Mouse (Mus musculus) spleen, postnatal 10 days (tissue): ENCODE results near the gene Slc6a18.
A peak's percentile ranks its signal among the peaks of the same experiment; 100 is the strongest.
"Not testable (repeated sequence)": the region's sequence is repeated elsewhere in the genome, so short reads cannot be mapped to it uniquely, and the experiment has no call there.

Source experiments
- DNase-seq, 2 experiments: peaks; one replicate each; pipeline ENCODE4 v3.0.0; 2021 to 2022; ENCODE audit warnings: low spot score in 2 of 2

Slc6a18 gene

DNA sequence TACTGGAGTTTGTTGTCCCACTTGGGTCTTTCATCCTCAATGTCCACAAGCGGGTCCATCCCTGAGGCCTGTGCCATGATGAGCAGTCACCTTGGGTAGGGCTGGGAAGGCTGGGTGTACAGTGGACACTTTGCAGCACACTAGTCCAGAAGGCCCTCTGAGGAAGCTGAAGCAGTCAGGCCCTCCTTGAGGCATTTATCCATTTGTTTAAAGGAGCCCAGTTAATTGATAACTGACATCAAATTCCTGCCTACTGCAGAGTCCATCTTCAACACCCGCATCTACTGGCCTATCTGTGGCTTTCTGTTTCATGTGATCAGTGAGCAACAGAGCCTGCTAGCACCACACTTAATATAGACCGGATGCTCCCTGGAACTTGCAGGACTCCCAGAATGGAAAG, at the start of gene Slc6a18:
Gene Slc6a18 (minus strand): TSS at position 171 of the 400 bp plus-strand sequence.
- DNase-seq = no peak

DNA sequence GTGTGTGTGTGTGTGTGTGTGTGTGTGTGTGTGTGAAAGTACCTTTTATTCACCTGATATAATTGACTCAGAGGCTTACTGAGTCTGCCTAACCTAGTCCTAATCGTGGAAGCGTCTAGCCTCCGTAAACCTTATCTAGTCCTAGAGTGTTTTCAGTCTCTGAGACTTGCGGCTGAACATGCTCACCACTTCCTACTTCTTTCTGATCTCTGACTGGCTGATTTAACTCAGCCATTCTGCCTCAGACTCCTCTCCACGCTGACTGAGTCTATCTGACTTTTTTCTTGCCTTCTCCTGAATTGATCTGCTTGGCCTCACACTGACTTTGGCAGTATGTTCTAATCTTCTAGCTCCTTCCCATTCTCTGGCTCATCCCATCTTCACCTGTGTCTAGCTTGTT, 47.5 kb upstream of the Slc6a18 start:
- no peak for DNase-seq

DNA sequence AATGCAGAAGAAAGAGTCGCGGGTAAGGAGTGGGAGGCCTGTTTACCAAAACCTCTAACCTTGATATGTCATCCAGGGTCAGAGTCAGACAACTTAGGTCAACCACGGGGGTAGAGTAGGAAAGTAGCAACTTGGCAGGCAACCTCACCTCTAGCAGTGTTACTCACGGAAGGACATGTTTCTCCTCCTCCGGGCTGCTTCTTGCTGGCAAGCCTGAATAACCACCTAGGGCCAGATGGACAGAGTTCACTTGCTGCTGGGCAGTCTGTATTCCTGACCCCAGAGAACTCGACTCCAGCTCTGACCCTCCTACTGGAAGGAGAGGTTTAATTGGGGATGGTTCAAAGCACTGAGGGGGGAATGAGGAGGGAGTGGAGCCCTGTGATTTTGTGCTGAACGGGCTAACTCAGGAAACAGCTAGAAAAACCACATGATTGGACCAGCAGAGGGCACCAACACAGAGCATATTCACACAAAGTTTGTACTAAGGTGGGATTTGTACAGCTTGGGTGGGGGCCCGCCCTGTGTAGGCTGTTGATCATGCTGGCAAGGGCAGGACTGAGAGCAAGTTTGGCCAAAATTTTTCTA, 45.4 kb upstream of the Slc6a18 start:
- DNase-seq = peak in 1 of 2 experiments; percentile 52

DNA sequence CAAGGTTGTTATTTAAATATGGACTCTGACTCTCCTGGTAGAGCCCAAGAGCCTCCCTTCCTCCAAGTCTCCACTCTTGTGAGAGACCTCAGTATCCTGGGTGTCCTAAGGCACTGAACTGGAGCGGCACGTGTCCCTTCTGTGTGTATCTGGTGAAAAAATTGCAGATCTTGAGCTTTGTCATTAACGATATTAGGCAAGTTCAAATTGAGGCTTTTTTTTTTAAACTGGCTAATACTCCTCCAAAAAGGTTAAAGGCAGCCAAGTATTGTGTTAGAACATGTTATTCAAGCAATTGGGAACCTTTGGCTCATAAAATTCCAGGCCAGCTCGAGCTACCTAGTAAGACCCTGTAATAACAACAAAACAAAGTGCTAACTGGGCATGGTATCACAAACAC, 42.4 kb upstream of the Slc6a18 start:
- no peak for DNase-seq

DNA sequence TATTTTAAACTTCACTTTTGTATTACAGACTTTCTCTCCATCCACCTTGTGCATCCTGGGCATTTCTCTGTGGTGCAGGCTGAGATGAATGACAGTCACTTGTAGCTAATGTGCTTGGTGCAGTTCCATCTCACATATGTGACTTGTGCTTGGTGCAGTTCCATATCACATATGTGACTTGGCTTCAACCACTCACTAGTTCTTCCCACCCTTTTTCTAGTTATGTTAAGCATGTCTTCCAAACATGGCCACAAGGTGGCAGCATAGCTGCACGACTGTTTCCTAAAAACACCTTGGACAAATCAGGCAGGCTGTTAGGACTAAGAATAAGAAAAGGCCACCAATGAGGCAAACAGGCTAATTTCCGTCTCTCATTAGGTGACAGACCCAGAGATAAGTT, 40.4 kb upstream of the Slc6a18 start:
- peak; percentile 64 to 81 for DNase-seq

DNA sequence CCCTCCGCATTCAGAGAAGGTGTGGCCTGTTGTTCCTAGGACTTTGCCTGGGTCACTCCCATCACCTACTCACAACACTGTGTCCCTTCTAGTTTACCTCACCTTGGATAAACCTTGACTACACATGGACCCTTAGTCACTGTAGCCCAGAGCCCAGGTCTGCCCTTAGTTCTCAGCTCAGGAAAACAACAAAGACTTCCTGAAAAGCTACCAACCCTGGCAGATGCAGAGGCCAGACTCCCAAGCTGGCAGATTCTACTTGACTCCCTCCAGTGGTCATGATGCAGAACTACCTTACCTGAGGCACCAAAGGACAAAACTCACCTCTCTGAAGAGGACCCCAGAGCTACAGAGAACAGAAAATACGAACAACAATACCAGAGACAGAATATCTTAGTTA, 36.2 kb upstream of the Slc6a18 start:
- DNase-seq = no peak

DNA sequence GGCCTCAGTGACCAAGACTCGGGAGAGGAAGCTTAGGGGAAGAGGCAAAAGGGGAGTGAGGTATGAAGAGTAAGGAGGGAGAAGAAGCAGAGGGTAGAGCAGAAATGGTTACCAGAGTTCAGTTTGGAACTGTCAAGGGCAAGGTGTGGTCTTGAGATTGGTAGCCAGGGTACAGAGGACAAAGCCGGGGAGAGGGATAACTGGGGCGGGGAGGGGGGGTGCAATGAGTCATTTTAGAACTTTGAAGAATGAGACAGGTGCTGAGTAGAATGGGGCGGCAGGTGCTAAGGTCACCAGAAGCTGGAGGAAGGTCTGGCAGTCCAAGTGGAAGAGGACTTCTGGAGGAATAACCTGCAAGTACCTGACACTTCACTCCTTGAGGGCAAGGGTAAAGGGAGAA, 35.4 kb upstream of the Slc6a18 start:
- DNase-seq = no peak

DNA sequence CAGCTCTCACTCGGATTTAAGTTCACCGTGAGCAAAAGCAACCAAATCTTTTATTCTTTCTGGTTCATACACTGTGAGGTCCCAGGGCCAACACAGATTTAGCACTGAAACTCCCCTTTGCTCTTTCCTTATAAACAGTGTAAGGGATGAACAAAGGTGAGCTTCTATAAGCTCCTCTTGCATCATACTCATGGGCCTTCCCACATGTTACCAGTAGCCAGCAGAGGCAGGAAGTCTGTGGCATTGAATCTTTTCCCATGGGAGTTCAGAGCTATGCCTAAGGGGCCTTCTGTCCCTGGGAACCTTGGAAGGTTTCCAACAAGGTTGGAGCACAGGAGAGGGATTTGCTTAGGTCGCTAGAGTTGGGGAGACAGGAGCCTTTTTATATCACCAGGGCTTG, 34.4 kb upstream of the Slc6a18 start:
- no peak for DNase-seq

DNA sequence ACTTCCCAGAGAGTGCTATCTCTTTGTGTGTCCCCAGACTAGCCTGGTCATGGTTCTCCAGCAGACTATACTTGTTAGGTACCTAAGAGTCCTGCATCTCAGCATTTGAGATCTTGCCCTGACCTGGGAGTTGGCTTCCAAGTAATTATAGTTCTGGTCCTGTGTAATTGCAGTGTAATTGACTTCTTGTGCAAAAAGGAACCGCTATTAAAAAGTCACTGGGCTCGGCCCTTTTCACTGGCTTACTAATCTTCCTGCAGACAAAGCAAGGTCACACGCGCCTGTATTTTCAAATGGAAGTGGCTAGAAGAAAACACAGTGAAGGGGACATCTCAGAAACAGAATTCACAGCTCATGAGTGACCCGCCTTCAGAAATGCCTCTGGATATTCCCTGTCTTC, 34.0 kb upstream of the Slc6a18 start:
- DNase-seq = no peak

DNA sequence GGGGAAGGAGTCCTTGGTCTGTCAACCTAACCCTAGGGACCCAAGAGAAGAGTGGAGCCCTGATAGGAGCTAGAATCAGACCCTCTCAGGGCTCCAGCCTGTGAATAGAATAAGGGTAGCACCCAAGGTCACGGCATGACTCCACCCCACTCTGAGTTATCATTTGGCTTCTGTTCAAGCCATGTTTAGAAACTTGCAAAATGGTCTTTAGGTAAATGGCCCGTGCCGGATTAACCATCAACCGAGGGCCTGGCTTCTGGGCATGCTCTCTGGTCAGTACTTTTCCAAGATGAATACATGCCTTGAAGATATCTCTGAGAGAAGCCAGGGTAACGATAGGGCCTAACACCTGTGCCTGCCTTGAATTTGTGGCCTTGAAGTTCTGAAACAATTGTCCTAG, 33.4 kb upstream of the Slc6a18 start:
- no peak for DNase-seq

DNA sequence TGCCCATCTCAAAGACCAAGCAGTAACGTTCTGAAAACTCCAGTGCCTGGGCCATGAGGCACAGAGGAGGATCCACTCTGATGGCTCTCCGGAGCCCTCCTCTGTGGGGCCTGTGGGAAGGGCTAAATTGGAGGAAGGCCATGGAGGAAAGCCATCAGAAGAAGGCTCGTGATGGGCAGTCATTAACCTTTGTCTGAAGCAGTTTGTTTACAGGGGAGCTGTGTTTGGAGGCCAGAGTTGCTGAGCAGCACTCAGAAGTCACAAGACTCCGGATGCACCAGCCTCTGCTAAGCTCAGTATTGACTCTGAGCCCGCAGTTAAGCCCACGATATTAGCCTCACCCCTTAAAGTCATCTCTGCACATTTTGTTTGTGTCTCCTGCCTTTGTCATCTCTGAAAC, 31.7 kb upstream of the Slc6a18 start:
- DNase-seq = no peak

DNA sequence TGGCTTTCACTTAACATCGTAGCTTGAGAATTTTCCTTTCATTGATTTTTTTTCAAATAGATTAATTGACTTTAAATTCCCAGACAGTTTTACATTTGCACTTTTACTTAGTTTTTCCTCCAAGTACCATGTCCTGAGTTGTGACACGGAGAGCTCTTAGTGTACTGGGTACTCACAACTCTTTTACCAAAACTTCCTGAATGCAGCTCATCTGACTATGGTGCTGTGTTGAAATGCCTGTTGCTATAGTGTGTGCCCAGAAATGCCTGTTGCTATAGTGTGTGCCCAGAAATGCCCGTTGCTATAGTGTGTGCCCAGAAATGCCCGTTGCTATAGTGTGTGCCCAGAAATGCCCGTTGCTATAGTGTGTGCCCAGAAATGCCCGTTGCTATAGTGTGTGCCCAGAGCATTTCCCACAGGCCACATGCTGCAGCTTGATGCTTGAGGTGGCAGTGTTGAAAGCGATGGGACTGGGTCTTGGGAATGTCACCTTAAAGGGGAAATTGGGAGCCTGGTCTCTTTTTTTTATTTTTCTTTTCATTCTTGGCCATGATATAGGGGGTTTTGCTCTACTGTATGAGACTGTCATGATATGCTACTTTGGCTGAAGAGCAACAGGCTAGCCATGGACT, 27.0 kb upstream of the Slc6a18 start, which contains the start of gene Slc6a19:
Gene Slc6a19 (minus strand): TSS at position 172 of the 632 bp plus-strand sequence.
- DNase-seq = no peak

DNA sequence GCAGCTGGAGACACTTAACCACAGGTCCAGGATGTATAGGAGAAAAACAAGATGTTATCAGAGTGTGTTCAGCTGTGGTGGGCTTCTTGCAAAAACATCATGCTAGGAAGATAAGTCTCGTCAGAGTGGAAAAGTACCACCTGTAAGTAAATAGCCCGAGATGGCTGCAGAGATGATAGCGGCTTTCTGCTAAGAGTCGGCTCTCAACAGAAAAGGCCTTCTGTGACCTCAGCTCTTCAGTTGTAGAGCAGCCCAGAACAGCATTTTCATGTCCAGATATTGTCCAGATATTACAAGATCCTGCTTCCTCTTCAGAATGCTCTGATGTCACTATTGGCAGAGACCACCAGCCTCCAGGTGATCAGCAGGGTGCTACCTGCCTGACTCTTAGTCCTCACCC, 25.7 kb upstream of the Slc6a18 start:
- DNase-seq = not testable (repeated sequence)

DNA sequence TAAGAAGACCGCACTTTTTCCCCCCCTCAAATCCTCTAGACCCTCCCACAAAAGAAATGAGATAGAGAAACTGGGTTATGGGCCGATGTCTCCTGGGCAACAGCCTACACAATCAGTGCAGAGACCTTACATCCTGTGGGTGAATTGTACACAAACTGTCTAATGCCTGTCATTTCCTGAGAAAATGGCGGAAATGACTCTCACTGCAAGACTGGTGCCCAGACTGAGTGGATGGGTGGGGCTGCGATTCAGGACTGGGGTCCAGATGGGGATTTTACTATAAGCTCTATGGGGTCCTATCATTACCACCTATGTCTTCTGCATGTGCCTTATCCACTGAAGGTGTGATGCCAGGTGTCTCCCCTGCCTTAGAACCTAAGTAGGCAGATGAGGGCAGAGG, 25.0 kb upstream of the Slc6a18 start:
- DNase-seq = no peak

DNA sequence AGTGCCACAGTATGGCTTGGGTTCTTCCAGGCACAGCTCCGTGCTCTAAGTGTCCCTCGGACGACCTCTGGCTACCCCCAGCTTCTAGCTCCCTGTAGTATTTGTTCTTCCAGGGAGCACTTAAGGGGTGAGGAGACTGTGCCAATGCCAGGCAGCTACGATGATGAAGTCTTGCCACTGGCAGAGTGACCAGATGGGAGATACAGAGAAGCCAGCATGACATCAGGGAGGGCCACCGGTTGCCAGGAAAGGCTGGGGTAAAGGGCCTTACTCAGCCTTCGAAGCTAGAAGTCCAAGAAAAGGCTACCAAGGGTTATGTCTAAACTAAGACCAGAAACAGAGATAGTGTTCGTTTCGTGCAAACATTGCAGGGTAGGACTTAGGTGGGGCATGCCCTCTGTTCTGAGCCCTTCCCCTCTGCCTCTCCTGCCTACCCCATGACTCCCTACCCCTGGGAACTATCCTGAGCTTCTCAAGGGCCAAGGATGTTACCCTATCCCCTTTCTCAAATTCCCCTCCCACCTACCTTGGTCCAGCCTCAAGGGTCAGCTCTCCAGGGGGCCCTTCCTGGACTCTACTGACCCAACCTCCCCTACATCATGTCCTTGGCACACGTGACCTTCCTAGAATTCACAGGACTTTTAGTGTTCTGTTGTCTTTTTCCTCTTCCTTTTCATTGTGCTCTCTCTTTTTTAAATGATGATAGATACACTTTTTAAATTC, 23.5 kb upstream of the Slc6a18 start:
- no peak for DNase-seq

DNA sequence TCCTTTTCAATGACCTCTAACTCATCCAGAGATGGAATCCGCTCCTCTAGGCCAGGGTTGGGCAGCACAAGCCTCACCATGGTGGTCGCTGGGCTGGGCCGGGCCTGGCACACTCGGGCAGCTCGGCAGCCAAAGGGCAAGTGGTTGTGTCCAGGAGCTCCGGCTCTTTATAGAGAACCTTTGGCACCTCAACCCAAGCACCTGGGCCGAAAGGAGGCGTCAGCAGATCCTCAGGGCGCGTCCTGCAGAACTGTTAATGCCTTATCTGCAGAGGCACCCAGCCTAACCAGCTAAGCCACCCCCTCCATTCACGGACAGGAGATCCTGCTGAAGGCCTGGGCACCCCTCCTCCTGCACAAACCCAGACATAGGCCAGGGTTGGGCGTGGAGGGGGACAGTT, 22.7 kb upstream of the Slc6a18 start:
- DNase-seq = no peak

DNA sequence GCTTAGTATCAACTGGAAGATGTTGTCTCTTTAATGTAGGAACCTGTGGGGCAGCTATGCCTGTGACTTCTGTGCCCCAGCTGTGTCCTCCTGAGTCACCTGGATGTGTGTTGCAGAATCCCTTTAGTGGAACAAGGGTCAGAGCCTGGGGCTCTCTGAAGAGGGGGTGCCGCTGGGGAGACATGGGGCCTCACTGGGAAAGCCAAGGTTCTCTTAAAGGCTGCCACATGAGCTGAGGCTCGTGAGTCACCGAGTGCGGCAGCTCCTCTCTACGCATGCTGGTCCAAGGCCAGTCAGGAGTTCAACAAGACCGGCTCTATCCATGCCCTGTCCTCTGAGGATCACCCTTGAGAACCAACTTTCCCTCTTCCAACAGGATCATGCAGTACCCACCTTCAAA, 21.9 kb upstream of the Slc6a18 start:
- DNase-seq = no peak

DNA sequence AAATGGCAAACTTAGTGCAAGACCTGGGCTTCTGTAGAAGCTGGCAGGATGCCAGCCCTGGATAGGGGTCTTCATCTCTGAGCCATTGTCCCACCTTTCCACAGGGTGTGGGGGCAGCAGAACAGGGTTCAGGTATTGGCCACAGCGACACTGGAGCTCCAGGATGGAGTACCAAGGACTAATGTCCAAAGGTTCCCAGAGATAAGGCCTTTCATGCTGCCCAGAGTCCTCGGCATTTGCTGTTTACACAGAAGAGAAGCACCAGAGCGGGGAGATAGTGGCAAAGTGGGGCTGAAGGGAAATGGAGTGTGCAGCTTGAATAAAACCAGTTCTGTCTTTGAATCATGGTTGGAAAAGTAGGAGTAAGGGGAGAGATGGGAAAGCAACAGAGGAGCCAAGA, 18.7 kb upstream of the Slc6a18 start:
- DNase-seq = no peak

DNA sequence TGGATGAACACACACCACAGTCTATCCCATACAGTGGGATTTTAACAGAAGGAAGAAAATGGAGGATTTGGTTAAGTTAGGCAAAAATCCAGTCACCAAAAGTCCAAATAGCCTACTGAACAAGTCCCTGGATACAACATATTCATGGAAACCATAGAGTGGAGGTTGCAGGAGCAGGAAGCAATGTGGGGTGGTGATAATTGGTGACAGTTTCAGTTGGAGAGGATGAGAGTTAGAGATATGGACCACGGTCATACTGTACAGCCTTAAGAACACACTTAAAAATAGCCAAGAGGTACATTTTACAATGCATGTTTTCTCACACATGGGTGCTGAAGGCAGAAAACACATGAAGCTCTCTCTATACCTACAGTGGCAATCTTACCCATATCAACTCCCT, 17.1 kb upstream of the Slc6a18 start:
- DNase-seq = no peak

DNA sequence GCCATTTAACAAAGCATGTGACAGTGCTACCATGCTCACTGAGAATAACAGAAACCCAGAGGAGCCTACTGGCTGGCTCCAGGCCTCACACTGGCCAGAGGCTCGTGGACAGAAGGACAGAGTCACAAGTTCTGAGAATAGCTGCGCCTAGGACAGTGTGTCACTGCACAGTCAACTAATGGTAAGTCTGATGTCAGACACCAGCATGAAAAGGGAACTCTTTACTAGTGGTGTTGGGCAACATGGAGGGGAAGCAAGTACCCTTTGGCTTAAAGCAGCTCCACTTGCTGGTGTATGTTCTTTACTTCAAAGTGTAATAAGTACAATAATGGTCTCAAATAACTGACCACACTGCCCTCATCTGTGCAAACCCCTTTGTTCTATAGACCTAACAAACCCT, 15.5 kb upstream of the Slc6a18 start:
- DNase-seq = no peak

DNA sequence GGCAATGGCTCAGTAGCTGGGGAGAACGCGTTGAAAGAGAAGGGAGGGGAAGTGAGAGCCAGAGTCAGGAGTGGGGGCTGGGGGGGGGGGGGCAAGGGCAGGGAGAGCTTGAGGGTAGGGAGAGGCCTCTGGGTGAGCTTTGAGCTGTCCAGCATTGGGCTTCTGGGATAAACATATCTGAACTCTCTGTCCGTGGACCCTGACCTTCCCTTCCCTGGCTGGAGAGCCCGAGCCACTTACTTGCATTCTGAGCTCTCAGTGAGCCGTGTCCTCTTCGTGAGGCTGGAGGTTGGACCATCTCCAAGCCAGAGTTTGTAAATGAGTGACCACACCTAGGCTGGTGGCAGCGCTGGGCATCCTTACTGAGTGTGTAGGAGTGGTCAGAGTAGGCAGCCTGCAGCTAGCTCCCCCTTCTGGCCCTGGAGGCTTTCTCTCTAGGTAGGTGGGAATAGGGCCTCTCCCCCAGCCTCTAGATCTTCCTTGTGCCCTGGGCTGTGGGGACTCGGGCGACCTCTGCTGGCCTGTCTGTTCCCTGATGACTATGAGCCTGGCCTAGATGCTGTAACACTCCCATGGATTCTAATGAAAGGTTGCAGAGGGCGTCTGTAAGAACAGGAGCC, 14.5 kb upstream of the Slc6a18 start:
- DNase-seq = peak; percentile 26 to 74

DNA sequence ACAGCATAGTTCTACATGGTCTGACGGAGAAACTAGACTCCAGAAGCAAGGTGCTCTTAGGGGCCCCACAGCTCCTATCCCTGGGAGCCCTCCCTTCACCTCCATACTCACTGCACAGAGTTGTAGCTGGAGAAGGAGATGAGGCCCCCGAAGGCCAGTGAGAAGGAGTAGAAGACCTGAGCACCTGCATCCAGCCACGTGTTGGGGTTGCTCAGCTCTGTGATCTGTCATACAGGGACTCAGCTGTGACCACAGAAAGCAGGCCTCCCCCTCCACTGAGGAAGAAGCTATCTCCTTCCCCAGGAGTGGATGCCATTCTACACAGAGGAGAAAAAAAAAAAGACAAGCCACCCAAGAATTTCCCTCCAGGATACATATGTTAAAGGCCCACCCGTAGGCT, 11.1 kb upstream of the Slc6a18 start:
- DNase-seq = no peak

DNA sequence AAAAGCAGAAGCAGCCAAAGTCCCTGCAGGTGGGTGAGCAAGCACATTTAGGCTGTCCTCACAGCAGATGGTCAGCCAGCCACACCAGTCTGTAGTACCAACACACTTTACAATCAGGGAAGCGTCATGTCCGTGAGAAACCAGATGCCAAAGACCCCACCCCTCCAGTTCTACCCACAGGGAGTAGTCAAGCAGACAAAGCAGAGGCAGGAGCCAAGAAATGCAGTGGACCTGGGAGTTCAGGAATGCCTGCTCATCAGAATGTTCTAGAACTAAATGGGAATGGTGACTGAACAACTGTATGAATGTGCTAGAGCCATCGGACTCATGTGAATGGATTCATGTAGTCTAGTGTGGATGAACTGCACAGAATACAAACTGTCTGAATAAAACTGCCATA, 9.8 kb upstream of the Slc6a18 start:
- no peak for DNase-seq
